Mouse (Mus musculus) liver, embryonic 16.5 days (tissue): ENCODE measurements around the gene Cd46. TPM values are rescaled to one million over a fixed set of nuclear protein-coding genes. Genes with fewer than 3 reads are reported as not detected.
A peak's percentile ranks its signal among the peaks of the same experiment; 100 is the strongest.

Source experiments
- ATAC-seq: fragments of 200-750 bp; cut with Nextera tagmentation; 2 replicates; pipeline ENCODE4 v1.8.0; 2017; ENCODE audit warnings: low read depth, mild to moderate bottlenecking, moderate number of reproducible peaks, moderate library complexity
- H3K27ac ChIP-seq: fragments of 300-500 bp; sonication (generic); 2 replicates; pipeline ENCODE4 v1.5.1; 2014; ENCODE audit warnings: mild to moderate bottlenecking, low read length
- H3K27me3 ChIP-seq: fragments of 300-500 bp; sonication (generic); 2 replicates; pipeline ENCODE4 v1.6.1; 2014; ENCODE audit warnings: low read depth, low read length, mixed read lengths; ENCODE audit not compliant: control insufficient read depth, insufficient read depth
- H3K36me3 ChIP-seq: fragments of 300-500 bp; sonication (generic); 2 replicates; pipeline ENCODE4 v1.6.1; 2014; ENCODE audit warnings: mild to moderate bottlenecking; ENCODE audit not compliant: control insufficient read depth, insufficient read depth
- H3K4me1 ChIP-seq: fragments of 300-500 bp; sonication (generic); 2 replicates; pipeline ENCODE4 v1.6.1; 2014; ENCODE audit warnings: low read depth, low read length, mixed read lengths; ENCODE audit not compliant: control insufficient read depth
- H3K4me2 ChIP-seq: fragments of 300-500 bp; sonication (generic); 2 replicates; pipeline ENCODE4 v1.6.1; 2014; ENCODE audit warnings: low read depth, low read length, mixed read lengths
- H3K4me3 ChIP-seq: fragments of 300-500 bp; sonication (generic); 2 replicates; pipeline ENCODE4 v1.5.1; 2014; ENCODE audit warnings: low read depth, mild to moderate bottlenecking, low read length
- H3K9ac ChIP-seq: fragments of 300-500 bp; sonication (generic); 2 replicates; pipeline ENCODE4 v1.6.1; 2014; ENCODE audit warnings: low read depth, low read length
- H3K9me3 ChIP-seq: fragments of 300-500 bp; sonication (generic); replicated peaks from 2 replicates; pipeline ENCODE4 v1.6.1; 2016; ENCODE audit warnings: low read length; ENCODE audit not compliant: control insufficient read depth
- WGBS: fragments of 180-500 bp; shearing (Covaris S2); extraction: QIAGEN DNeasy Blood & Tissue Kit; methylation state at CpG from one replicate; pipeline ENCODE4 v1.1.7; 2014; ENCODE audit not compliant: insufficient replicate concordance; 5-methylcytosine and 5-hydroxymethylcytosine counted together
- polyA plus RNA-seq: library from polyadenylated mRNA; unstranded; fragments of >200 nt; fragmentation: Nextera tagmentation; extraction: Ambion mirVana; gene quantifications from 2 replicates; pipeline ENCODE4 v1.2.1, GENCODE M21; 2015

The Cd46 gene
- polyA plus RNA-seq, 1 experiment from 2014 or later, result 0.72 TPM

DNA sequence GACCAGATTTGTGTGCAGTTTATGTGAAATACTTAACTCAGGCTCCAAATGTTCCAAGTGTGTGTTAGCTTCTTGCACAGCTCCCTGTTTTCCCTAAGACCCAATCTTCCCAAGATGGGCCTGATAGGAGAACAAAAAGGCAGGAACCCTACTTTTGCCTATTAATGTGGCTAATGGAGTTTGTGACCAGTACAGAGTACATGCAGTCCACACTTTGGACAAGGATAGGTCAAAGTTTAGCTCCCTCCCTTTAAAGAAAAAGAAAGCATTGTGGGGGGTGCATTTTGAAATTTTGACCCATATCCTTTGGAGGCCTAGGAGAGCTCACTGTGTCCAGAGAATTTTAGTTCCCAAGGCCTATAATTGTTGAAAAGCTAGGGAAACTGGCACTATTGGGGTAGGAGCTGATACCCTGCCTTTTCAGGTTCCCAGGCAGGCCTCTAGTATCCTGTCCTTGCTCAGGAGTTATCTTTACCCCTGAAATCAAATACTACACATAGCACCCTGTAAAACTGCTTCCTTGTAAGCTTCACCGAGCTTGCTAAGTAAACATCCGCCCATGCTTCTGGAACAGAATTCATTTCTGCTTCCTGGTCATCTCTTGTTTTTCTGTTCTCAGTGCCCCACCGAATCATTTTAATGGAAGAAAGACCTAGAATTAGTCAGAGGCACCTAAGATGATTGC, 77.7 kb downstream of the Cd46 start:
- 56% methylated on average over 3 of the region's 3 CpGs for WGBS
- no peak for ATAC-seq

GRCm38 (mm10) chr1:195012531-195012930, 79.5 kb downstream of the Cd46 start:
- H3K27ac ChIP-seq, result no peak overlapping the region
- H3K9me3 ChIP-seq, result no peaks in the 10 kb centered on the region
- 43% methylated on average over 2 of the region's 2 CpGs for WGBS
- H3K27me3 ChIP-seq, result no peaks in the 10 kb centered on the region
- H3K4me2 ChIP-seq, result no peak overlapping the region
- no peak for ATAC-seq
- no peak overlapping the region for H3K9ac ChIP-seq
- no peaks in the 10 kb centered on the region for H3K36me3 ChIP-seq
- no peak overlapping the region for H3K4me3 ChIP-seq
- H3K4me1 ChIP-seq, result no peaks in the 10 kb centered on the region

More for the DNA sequence above, 77.7 kb downstream of the Cd46 start:
- Histone ChIP-seq H3K4me2 (no peak overlapping the region), H3K27me3 (no peaks in the 10 kb centered on the region), H3K9ac (no peak overlapping the region), H3K27ac (no peak overlapping the region), H3K4me1 (no peaks in the 10 kb centered on the region), H3K36me3 (no peaks in the 10 kb centered on the region), H3K9me3 (no peaks in the 10 kb centered on the region), H3K4me3 (no peak overlapping the region)

GRCm38 (mm10) chr1:195006267-195006666, 85.8 kb downstream of the Cd46 start:
- Histone ChIP-seq H3K9me3 (no peaks in the 10 kb centered on the region), H3K27ac (no peak overlapping the region), H3K36me3 (no peaks in the 10 kb centered on the region), H3K4me2 (no peak overlapping the region), H3K4me3 (no peak overlapping the region), H3K27me3 (no peaks in the 10 kb centered on the region), H3K4me1 (no peaks in the 10 kb centered on the region), H3K9ac (no peak overlapping the region)
- no peak for ATAC-seq

DNA sequence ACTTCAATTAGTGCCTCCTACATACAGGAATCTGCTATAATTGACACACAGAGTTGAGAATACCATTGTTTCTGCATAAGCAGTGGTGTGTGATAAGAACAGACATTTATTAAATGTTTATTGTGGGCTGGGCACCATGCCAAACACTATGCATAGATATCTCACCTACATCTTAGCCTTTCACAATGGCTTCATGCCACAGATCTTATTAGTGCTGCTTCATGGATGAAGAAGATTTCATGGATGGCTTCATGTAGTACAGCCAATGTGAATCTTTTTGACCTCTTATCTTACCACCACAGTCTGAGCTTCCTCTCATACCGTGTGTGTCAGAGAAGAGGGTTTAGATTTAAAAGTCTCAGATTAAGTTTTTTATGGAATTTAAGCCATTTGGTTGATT, 87.9 kb downstream of the Cd46 start:
- Histone ChIP-seq H3K27me3 (no peaks in the 10 kb centered on the region), H3K9me3 (no peaks in the 10 kb centered on the region), H3K4me3 (no peak overlapping the region), H3K36me3 (no peaks in the 10 kb centered on the region), H3K9ac (no peak overlapping the region), H3K4me2 (no peak overlapping the region), H3K4me1 (no peaks in the 10 kb centered on the region), H3K27ac (no peak overlapping the region)
- WGBS, result 30% methylated on average over 1 of the region's 1 CpGs
- ATAC-seq, result no peak

GRCm38 (mm10) chr1:195003328-195003727, 88.7 kb downstream of the Cd46 start:
- WGBS, result 53% methylated on average over 4 of the region's 4 CpGs
- no peak for ATAC-seq
- H3K4me2 ChIP-seq, result no peak overlapping the region
- no peaks in the 10 kb centered on the region for H3K9me3 ChIP-seq
- H3K27ac ChIP-seq, result no peak overlapping the region
- no peaks in the 10 kb centered on the region for H3K27me3 ChIP-seq
- H3K4me1 ChIP-seq, result no peaks in the 10 kb centered on the region
- no peak overlapping the region for H3K4me3 ChIP-seq
- no peaks in the 10 kb centered on the region for H3K36me3 ChIP-seq
- no peak overlapping the region for H3K9ac ChIP-seq

- ATAC-seq, result no peak
- peaks cover 3% of the 10 kb centered on the region; the same call in 1 of the 2 replicates for H3K4me1 ChIP-seq
- 65% methylated on average over 1 of the region's 1 CpGs for WGBS
Observed at GRCm38 (mm10) chr1:194998396-194998795, 93.7 kb downstream of the Cd46 start.

DNA sequence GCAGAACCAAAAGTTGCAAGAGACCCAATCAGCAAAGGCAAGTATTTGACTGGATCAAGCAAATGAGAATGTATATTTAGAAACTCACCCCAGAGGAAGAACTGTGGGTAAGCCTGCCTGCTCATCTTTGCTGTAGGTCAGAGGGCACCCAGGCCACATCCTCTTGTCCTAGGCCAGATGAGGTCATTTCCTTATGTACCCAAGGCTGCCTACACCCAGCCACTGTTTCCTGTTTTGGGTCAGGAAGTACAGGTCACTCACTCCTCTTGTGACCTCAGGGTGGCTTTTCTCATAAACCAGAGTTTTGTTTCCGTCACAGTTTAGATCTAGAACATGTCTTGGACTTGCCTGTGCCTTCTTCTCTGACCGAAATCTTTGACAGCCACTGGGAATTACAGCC, 96.9 kb downstream of the Cd46 start:
- Histone ChIP-seq H3K27me3 (no peaks in the 10 kb centered on the region), H3K9me3 (no peaks in the 10 kb centered on the region), H3K4me2 (no peak overlapping the region), H3K27ac (no peak overlapping the region), H3K4me3 (no peak overlapping the region), H3K4me1 (peaks cover 6% of the 10 kb centered on the region), H3K9ac (no peak overlapping the region), H3K36me3 (no peaks in the 10 kb centered on the region)
- ATAC-seq, result peak; percentile 67
- WGBS, result 46% methylated on average over 2 of the region's 2 CpGs

More at GRCm38 (mm10) chr1:194998396-194998795, 93.7 kb downstream of the Cd46 start:
- Histone ChIP-seq H3K4me3 (no peak overlapping the region), H3K27ac (no peak overlapping the region), H3K4me2 (no peak overlapping the region), H3K9me3 (no peaks in the 10 kb centered on the region), H3K9ac (no peak overlapping the region), H3K27me3 (no peaks in the 10 kb centered on the region), H3K36me3 (no peaks in the 10 kb centered on the region)

- WGBS, result 44% methylated on average over 5 of the region's 5 CpGs
- no peak for ATAC-seq
- Histone ChIP-seq H3K4me2 (no peak overlapping the region), H3K9ac (no peak overlapping the region), H3K4me1 (peaks cover 6% of the 10 kb centered on the region), H3K27ac (no peak overlapping the region), H3K27me3 (no peaks in the 10 kb centered on the region), H3K9me3 (no peaks in the 10 kb centered on the region), H3K36me3 (no peaks in the 10 kb centered on the region), H3K4me3 (no peak overlapping the region)
Observed at GRCm38 (mm10) chr1:194994262-194994661, 97.8 kb downstream of the Cd46 start.

DNA sequence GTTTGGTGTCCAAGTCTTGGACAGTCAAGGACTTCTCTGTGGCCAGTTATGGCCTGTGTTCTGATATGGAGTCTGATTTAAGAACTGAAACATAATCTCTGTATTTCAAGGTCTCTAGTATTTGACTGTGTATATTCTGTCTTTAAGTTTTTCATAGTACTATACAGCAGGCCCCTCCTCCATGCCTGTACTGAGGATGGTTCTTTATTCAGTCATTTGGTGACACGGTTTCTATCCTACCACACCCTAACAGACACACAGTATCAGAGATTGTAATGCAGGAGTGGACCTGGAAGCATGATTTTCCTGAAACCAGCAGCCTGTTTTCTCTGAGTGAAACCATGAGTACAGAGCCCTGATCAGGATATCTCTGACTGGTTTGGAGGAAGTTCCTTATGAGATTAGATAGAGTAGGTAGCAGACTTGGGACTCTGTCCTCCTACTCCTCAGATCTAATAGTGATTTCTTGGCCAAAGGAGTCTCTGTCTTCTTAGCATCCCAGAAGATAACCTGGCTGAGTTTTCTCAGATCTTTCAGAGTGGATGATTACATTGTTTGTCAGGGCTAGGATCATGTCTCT, 98.5 kb downstream of the Cd46 start:
- no peak overlapping the region for H3K27ac ChIP-seq
- ATAC-seq, result no peak; the same call in 1 of the 2 replicates

More for the DNA sequence above, 98.5 kb downstream of the Cd46 start:
- WGBS, result 18% methylated on average over 1 of the region's 1 CpGs
- Histone ChIP-seq H3K9me3 (no peaks in the 10 kb centered on the region), H3K4me3 (no peak overlapping the region), H3K9ac (no peak overlapping the region), H3K27me3 (no peaks in the 10 kb centered on the region), H3K4me2 (no peak overlapping the region), H3K36me3 (no peaks in the 10 kb centered on the region), H3K4me1 (peaks cover 6% of the 10 kb centered on the region)
